Mouse (Mus musculus): ENCODE results near the gene Msrb3. TPM values are rescaled to one million over a fixed set of nuclear protein-coding genes. Genes with fewer than 3 reads are reported as not detected.

The Msrb3 gene
- polyA plus RNA-seq, 1 experiment from 2014 or later, result 8.2 TPM

DNA sequence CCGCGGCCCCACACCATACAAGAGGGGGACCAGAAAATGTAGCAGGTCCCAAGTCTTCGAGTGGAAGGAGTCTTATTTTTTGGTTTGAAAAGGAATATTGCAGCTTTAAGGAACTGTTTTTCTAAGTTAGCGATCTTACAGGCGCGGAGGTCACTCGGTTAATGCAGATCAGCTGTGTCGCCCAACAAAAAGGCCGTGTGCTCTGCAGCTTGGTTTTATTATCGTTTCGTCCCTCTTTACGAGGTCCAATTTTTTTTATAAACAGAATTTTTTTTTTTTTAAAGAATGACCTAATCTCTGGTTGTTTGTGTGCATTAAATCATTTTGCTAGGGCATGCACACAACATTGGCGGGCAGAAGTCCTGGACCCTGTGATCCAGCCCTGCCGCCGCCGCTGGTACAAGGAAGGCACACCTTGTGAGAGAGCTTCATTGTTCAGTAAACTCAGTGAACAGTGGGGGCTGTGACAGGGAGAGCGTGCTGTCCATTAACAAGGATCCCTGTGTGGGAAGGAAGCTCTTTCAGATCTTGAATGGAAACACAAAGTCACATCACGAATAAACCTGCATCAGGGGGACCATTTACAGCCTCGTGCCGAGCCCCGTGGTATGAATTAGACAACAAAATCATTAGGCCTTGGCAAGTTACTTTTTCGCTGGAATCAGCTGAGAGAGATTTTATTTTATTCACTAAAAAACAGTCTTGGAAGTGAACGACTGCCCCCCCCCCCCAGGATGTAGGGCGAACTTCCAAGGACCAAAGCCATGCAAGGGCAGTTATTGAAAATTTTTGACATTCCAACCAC is 48.3 kb downstream of the Msrb3 start:
- Histone ChIP-seq H3K9ac (ENCODE audit: low read length) (peak overlapping the region; percentile 20; the same call in 1 of the 2 replicates), H3K27ac (ENCODE audit: low read depth, low read length) (peak overlapping the region; percentile 44), H3K36me3 (ENCODE audit: control insufficient read depth, insufficient read depth, low read length) (no peaks in the 10 kb centered on the region; the same call in 1 of the 2 replicates), H3K9me3 (ENCODE audit: control insufficient read depth, low read length) (no peaks in the 10 kb centered on the region), H3K4me3 (ENCODE audit: low read depth, low read length) (no peak overlapping the region), H3K4me1 (replicated peaks; ENCODE audit: control insufficient read depth, insufficient read depth, low read length) (peaks cover 30% of the 10 kb centered on the region), H3K4me2 (ENCODE audit: low read depth, low read length, severe bottlenecking) (no peak overlapping the region), H3K27me3 (ENCODE audit: control insufficient read depth, insufficient read depth, low read length) (no peaks in the 10 kb centered on the region)
- WGBS, result 44% methylated on average over 24 of the region's 24 CpGs
- no peak for ATAC-seq (replicated peaks; ENCODE audit: low FRiP score)
- DNase-seq (ENCODE audit: low spot score), result no peak

GRCm38 (mm10) chr10:120848677-120849076 is 50.2 kb downstream of the Msrb3 start:
- H3K4me1 ChIP-seq (replicated peaks; ENCODE audit: control insufficient read depth, insufficient read depth, low read length), result peaks cover 24% of the 10 kb centered on the region
- no peaks in the 10 kb centered on the region; the same call in 1 of the 2 replicates for H3K36me3 ChIP-seq (ENCODE audit: control insufficient read depth, insufficient read depth, low read length)
- 78% methylated on average over 7 of the region's 7 CpGs for WGBS
- H3K9me3 ChIP-seq (ENCODE audit: control insufficient read depth, low read length), result no peaks in the 10 kb centered on the region
- no peak for DNase-seq (ENCODE audit: low spot score)
- H3K4me2 ChIP-seq (ENCODE audit: low read depth, low read length, severe bottlenecking), result no peak overlapping the region
- H3K4me3 ChIP-seq (ENCODE audit: low read depth, low read length), result no peak overlapping the region
- H3K27ac ChIP-seq (ENCODE audit: low read depth, low read length), result no peak overlapping the region
- no peaks in the 10 kb centered on the region for H3K27me3 ChIP-seq (ENCODE audit: control insufficient read depth, insufficient read depth, low read length)
- no peak overlapping the region for H3K9ac ChIP-seq (ENCODE audit: low read length)
- no peak for ATAC-seq (replicated peaks; ENCODE audit: low FRiP score)

DNA sequence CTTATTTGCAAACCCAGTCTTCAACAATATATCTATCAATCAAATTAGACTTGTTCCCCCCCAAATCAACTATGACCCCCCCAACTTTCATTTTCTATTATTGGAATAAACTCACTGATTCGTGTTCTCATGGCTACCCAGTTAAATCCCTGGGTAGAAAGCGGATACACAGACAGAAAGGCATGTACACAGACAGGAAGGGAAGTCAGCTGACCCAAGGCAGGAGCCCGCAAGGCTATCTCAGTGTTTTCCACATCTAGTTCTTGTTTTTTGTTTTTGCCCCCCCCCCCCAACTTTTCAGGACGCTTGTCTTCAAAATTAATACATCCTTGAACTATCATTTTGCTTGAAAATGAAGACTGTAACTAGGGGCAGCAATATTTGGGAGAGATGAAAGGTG is 51.1 kb downstream of the Msrb3 start:
- Histone ChIP-seq H3K27ac (ENCODE audit: low read depth, low read length) (no peak overlapping the region), H3K4me2 (ENCODE audit: low read depth, low read length, severe bottlenecking) (no peak overlapping the region), H3K4me3 (ENCODE audit: low read depth, low read length) (no peak overlapping the region), H3K27me3 (ENCODE audit: control insufficient read depth, insufficient read depth, low read length) (no peaks in the 10 kb centered on the region), H3K36me3 (ENCODE audit: control insufficient read depth, insufficient read depth, low read length) (no peaks in the 10 kb centered on the region; the same call in 1 of the 2 replicates), H3K9me3 (ENCODE audit: control insufficient read depth, low read length) (no peaks in the 10 kb centered on the region), H3K4me1 (replicated peaks; ENCODE audit: control insufficient read depth, insufficient read depth, low read length) (peaks cover 17% of the 10 kb centered on the region; the same call in 1 of the 2 replicates), H3K9ac (ENCODE audit: low read length) (no peak overlapping the region)
- WGBS, result 85% methylated on average over 4 of the region's 4 CpGs
- DNase-seq (ENCODE audit: low spot score), result no peak
- ATAC-seq (replicated peaks; ENCODE audit: low FRiP score), result no peak

- ATAC-seq (replicated peaks; ENCODE audit: low FRiP score) (no peak), DNase-seq (ENCODE audit: low spot score) (no peak)
- Histone ChIP-seq H3K27me3 (ENCODE audit: control insufficient read depth, insufficient read depth, low read length) (no peaks in the 10 kb centered on the region), H3K4me1 (replicated peaks; ENCODE audit: control insufficient read depth, insufficient read depth, low read length) (no peaks in the 10 kb centered on the region), H3K9ac (ENCODE audit: low read length) (no peak overlapping the region), H3K36me3 (ENCODE audit: control insufficient read depth, insufficient read depth, low read length) (no peaks in the 10 kb centered on the region), H3K27ac (ENCODE audit: low read depth, low read length) (no peak overlapping the region), H3K4me2 (ENCODE audit: low read depth, low read length, severe bottlenecking) (no peak overlapping the region), H3K4me3 (ENCODE audit: low read depth, low read length) (no peak overlapping the region), H3K9me3 (ENCODE audit: control insufficient read depth, low read length) (no peaks in the 10 kb centered on the region)
- WGBS, result 87% methylated on average over 7 of the region's 7 CpGs
Observed at GRCm38 (mm10) chr10:120839966-120840365, 58.9 kb downstream of the Msrb3 start.

- H3K4me1 ChIP-seq (replicated peaks; ENCODE audit: control insufficient read depth, insufficient read depth, low read length), result no peaks in the 10 kb centered on the region
- no peak overlapping the region for H3K27ac ChIP-seq (ENCODE audit: low read depth, low read length)
- WGBS, result 91% methylated on average over 1 of the region's 1 CpGs
- no peaks in the 10 kb centered on the region for H3K9me3 ChIP-seq (ENCODE audit: control insufficient read depth, low read length)
- DNase-seq (ENCODE audit: low spot score), result no peak
- no peaks in the 10 kb centered on the region for H3K27me3 ChIP-seq (ENCODE audit: control insufficient read depth, insufficient read depth, low read length)
- H3K4me2 ChIP-seq (ENCODE audit: low read depth, low read length, severe bottlenecking), result no peak overlapping the region
- H3K4me3 ChIP-seq (ENCODE audit: low read depth, low read length), result no peak overlapping the region
- ATAC-seq (replicated peaks; ENCODE audit: low FRiP score), result no peak
- H3K36me3 ChIP-seq (ENCODE audit: control insufficient read depth, insufficient read depth, low read length), result no peaks in the 10 kb centered on the region
- H3K9ac ChIP-seq (ENCODE audit: low read length), result no peak overlapping the region
Observed at GRCm38 (mm10) chr10:120834531-120834930, 64.4 kb downstream of the Msrb3 start.

- DNase-seq (ENCODE audit: low spot score) (no peak), ATAC-seq (replicated peaks; ENCODE audit: low FRiP score) (no peak)
- no peaks in the 10 kb centered on the region for H3K9me3 ChIP-seq (ENCODE audit: control insufficient read depth, low read length)
- H3K4me2 ChIP-seq (ENCODE audit: low read depth, low read length, severe bottlenecking), result no peak overlapping the region
- H3K4me1 ChIP-seq (replicated peaks; ENCODE audit: control insufficient read depth, insufficient read depth, low read length), result no peaks in the 10 kb centered on the region
- no peak overlapping the region for H3K9ac ChIP-seq (ENCODE audit: low read length)
- H3K27ac ChIP-seq (ENCODE audit: low read depth, low read length), result no peak overlapping the region
- no peaks in the 10 kb centered on the region for H3K36me3 ChIP-seq (ENCODE audit: control insufficient read depth, insufficient read depth, low read length)
- H3K27me3 ChIP-seq (ENCODE audit: control insufficient read depth, insufficient read depth, low read length), result no peaks in the 10 kb centered on the region
- no peak overlapping the region for H3K4me3 ChIP-seq (ENCODE audit: low read depth, low read length)
Observed at GRCm38 (mm10) chr10:120833836-120834235, 65.1 kb downstream of the Msrb3 start.

DNA sequence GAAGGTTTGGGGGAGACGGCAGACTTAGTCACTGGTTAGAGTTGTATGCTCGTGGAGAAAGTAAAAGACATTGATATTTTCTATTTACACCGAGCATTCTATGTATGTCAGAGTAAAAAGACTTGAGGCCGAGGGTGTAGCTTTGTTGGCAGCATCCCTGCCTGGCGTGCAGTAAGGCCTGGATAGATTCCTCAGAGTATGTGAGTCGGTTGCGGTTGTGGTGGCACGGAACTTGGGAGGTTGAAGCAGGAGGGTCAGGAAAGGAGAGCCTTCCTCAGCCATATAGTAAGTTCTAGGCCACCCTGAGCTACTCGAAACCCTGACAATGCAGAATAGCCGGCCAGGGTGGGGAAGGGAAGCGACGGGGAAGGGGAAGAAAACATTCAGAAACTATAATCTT is 71.1 kb downstream of the Msrb3 start:
- Histone ChIP-seq H3K36me3 (ENCODE audit: control insufficient read depth, insufficient read depth, low read length) (no peaks in the 10 kb centered on the region), H3K27me3 (ENCODE audit: control insufficient read depth, insufficient read depth, low read length) (no peaks in the 10 kb centered on the region), H3K9me3 (ENCODE audit: control insufficient read depth, low read length) (no peaks in the 10 kb centered on the region), H3K4me1 (replicated peaks; ENCODE audit: control insufficient read depth, insufficient read depth, low read length) (peaks cover 2% of the 10 kb centered on the region; the same call in 1 of the 2 replicates), H3K4me3 (ENCODE audit: low read depth, low read length) (no peak overlapping the region), H3K27ac (ENCODE audit: low read depth, low read length) (peak overlapping the region; percentile 75; the same call in 1 of the 2 replicates), H3K4me2 (ENCODE audit: low read depth, low read length, severe bottlenecking) (no peak overlapping the region), H3K9ac (ENCODE audit: low read length) (no peak overlapping the region)
- ATAC-seq (replicated peaks; ENCODE audit: low FRiP score), result no peak
- WGBS, result 90% methylated on average over 12 of the region's 12 CpGs
- no peak for DNase-seq (ENCODE audit: low spot score)

DNA sequence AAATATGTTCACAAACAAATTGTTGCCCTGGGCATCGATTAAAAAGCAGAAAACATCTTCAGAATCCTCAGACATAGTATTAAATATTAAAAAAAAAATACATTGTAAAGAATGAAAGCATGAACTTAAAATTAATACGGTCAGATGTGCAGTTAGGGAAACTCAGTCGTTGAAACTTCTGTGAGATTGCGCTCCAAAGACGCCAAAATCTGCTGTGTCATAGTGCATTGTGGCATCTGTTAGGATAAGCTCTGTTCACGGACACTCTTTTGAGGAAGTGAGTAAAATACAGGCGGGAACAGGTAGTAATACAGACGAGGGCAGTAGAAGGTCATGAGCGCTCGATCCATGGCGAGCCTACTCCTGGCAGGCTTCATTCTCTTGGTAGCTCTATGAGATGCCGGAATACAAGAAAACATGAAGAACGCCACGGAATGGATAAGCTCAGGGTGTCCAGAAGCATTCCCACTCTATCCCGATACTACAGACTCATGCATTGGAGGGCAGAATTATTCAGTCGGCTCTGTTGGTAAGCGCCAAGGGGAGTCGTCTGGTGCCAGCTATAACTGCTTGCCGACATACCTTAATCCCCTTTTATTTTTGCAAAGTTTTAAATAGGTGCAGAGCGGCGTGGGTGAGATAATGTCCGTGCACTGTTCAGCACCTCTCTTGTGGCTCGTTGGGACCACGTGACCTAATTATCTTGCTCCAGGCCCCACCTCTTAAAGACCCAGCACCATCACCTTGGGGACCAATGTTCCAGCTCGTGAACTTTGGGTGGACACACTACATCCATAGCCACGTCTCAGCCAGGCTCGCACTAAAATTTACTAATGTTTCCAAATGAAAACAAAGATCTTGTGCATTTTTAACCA is 71.9 kb downstream of the Msrb3 start:
- H3K36me3 ChIP-seq (ENCODE audit: control insufficient read depth, insufficient read depth, low read length), result no peaks in the 10 kb centered on the region
- peak overlapping the region; percentile 16; the same call in 1 of the 2 replicates for H3K4me3 ChIP-seq (ENCODE audit: low read depth, low read length)
- H3K4me1 ChIP-seq (replicated peaks; ENCODE audit: control insufficient read depth, insufficient read depth, low read length), result peaks cover 2% of the 10 kb centered on the region; the same call in 1 of the 2 replicates
- no peak; the same call in 1 of the 2 replicates for ATAC-seq (replicated peaks; ENCODE audit: low FRiP score)
- peak overlapping the region; percentile 75 for H3K27ac ChIP-seq (ENCODE audit: low read depth, low read length)
- H3K4me2 ChIP-seq (ENCODE audit: low read depth, low read length, severe bottlenecking), result peak overlapping the region; percentile 26; the same call in 1 of the 2 replicates
- no peak for DNase-seq (ENCODE audit: low spot score)
- H3K27me3 ChIP-seq (ENCODE audit: control insufficient read depth, insufficient read depth, low read length), result no peaks in the 10 kb centered on the region
- H3K9me3 ChIP-seq (ENCODE audit: control insufficient read depth, low read length), result no peaks in the 10 kb centered on the region
- H3K9ac ChIP-seq (ENCODE audit: low read length), result peak overlapping the region; percentile 5; the same call in 1 of the 2 replicates
- 71% methylated on average over 27 of the region's 27 CpGs for WGBS
